Mouse (Mus musculus) B cell, adult 2 months (primary cell): ENCODE measurements at regions not wholly inside any gene's neighbourhood (a gene's known extent, or its start where the extent isn't known, plus 50 kb on each side); places are given as distances from the start of the nearest gene placed in this dataset.

Source experiments
- DNase-seq, 2 experiments: peaks; one replicate each; pipeline ENCODE4 v3.0.0; 2022

GRCm38 (mm10) chr10:97402524-97402923, 76.9 kb upstream of the Dcn start:
- DNase-seq = no peak

- DNase-seq = no peak
Observed at GRCm38 (mm10) chr10:97404076-97404787, 75.2 kb upstream of the Dcn start.

GRCm38 (mm10) chr10:97409181-97409581, 70.2 kb upstream of the Dcn start:
- no peak for DNase-seq

- no peak for DNase-seq
Observed at GRCm38 (mm10) chr10:97409909-97410308, 69.5 kb upstream of the Dcn start.

- DNase-seq = no peak
Observed at GRCm38 (mm10) chr10:97422579-97422978, 56.8 kb upstream of the Dcn start.

- DNase-seq = no peak
Observed at GRCm38 (mm10) chr10:97423039-97423700, 56.2 kb upstream of the Dcn start.
